Mouse (Mus musculus) WW6 (cell line): ENCODE results near the gene Uba1.

ENCODE experiments used
- DNase-seq: peaks from one replicate; pipeline ENCODE4 v3.0.0-alpha.2; 2013; ENCODE audit warnings: low read depth, low spot score

Uba1 gene

DNA sequence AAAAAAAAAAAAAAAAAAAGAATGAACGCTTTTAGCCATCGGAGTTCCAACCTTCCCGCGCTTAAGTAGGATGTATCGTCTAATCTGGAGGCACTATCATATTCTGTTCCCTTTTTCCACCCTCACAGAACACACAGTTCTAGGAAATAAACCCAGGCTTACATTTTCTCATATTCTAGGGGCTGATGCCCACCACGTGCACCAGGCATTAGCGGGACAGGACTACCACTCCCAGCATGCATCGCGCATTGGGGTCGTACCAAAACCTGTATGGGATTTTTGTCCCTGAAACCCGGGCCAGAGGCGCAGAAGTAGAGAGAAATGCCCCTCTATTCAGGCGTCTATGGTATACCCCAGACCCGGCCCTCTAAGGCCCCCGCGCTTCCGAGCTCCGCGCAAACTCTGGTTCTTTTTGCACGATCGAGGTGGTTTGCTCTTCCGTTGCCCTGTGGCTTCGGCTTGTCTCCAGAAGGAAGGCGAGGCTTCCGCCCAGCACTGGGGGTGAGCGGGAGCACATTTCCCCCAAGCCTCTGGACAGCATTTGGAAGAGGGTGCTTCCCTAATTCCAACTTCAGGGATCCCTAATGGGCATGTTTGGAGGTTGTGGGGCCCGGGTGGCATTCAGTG is at the start of gene Uba1:
Uba1 (plus strand) TSS at position 301 of the 627 bp plus-strand sequence.
- peak; percentile 56 for DNase-seq

DNA sequence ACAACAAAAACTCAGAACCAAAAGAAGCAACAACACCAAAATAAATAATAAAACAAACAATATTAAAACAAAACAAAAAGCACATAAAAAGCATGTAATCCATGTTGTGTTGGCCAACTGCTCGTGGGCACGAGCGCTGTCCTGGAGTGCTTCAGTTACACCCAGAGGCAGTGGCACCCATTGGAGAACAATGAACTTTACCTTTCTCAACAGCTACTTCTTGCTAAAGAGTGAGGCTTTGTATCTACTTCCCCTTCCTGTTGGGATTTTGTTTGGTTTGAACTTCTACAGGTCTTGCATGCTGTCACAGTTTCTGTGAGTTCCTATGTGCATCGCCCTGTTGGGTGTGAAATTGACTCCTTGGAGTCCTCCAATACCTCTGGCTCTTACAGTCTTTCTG is 49.6 kb upstream of the Uba1 start:
- DNase-seq = no peak

- no peak for DNase-seq
Observed at GRCm38 (mm10) chrX:20616861-20617175, 41.3 kb upstream of the Uba1 start.

- no peak for DNase-seq
Observed at GRCm38 (mm10) chrX:20617176-20617902, 40.8 kb upstream of the Uba1 start, which contains the start of the genes Rbm10 and Ndufb11. TSS of gene Rbm10 (plus strand) at chrX:20617503. TSS of gene Ndufb11 (minus strand) at chrX:20617619.

DNA sequence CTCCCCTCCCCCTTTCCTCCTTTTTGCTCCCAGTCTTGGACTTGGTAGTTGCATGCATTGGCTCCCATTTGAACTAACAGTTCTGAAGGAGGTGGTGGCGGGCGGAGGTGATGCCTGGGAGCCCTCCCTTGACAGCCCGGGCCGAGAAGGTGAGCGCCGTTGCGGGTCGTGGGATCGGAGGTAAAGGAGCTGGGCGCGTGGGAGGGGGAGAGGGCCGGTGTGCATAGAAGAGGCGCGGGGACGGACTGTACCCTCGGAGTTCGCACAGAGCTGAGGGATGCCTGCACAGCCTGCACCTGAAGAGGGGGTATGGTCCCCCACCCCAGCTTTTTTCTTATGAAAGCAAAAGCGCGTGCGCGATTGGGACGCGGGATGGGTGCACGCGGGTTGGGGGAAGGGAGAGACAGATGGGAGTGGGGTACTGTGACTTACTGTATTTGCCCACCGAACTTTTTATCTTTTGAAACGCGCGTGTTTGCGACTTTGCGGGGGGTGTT is 40.2 kb upstream of the Uba1 start:
- no peak for DNase-seq

DNA sequence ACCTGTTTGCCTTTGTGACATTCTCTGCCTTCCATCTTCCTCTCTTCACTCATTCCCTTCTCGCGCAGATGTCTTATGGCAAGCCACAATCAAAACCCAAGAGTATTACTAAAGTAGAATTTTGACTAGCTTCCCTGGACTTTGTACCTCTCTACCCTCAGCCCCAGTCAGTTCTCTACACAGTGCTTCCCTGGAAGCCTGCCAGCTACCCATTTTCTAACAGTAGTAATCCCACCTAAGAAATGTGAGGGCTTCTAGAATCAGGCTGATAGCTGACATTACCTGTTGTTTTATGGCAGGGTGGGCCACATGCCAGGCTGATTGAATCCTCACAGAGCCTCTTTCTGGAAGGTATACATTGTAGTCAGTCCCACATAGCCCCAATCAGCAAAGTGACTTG is 20.0 kb upstream of the Uba1 start:
- DNase-seq = no peak

GRCm38 (mm10) chrX:20644780-20645179 is 13.3 kb upstream of the Uba1 start:
- DNase-seq = no peak

DNA sequence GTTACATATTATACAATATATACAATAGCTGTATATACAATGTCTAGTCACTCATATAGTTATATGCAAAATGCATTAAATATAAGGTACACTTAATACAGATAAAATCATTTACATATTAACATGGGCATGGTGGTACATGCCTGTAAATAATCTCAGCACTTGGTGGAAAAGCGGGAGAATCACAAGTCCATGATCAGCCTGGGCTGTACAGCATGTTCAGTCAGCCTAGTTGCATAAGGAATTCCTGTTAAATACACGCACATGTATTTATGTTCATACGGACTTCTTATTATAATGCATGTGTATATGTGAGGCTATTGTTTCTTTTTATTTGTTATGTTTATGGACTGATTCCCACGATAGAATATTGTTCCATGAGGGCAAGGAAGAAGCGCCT is 533 bp upstream of the Uba1 start:
- DNase-seq = no peak

DNA sequence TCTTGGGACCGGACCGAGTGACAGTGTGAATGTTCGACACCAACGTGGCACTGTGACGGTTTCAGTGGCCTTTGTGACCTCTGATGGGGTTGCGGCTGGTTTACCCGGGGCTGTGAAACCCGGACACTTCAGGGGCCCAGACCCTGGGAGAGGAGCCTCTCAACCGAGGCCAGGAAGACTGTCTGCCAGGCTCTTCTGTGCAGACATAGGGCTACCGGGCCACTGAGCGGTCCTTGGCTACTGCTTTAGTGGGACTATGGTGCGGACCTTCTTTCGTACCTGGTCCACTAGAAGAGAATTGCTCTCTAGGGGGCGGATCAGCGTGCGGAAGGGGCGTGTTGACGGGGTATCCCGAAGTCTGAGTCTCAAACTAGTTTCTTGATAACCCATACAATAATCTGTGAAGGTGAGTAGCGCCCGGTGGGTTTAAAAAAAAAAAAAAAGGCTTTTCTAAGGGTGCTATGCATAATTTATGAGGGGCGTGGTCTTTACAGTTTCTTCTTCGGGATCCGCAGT is 823 bp downstream of the Uba1 start:
- peak; percentile 5 for DNase-seq

- DNase-seq = no peak
Observed at GRCm38 (mm10) chrX:20662317-20662715, 4.2 kb downstream of the Uba1 start.

DNA sequence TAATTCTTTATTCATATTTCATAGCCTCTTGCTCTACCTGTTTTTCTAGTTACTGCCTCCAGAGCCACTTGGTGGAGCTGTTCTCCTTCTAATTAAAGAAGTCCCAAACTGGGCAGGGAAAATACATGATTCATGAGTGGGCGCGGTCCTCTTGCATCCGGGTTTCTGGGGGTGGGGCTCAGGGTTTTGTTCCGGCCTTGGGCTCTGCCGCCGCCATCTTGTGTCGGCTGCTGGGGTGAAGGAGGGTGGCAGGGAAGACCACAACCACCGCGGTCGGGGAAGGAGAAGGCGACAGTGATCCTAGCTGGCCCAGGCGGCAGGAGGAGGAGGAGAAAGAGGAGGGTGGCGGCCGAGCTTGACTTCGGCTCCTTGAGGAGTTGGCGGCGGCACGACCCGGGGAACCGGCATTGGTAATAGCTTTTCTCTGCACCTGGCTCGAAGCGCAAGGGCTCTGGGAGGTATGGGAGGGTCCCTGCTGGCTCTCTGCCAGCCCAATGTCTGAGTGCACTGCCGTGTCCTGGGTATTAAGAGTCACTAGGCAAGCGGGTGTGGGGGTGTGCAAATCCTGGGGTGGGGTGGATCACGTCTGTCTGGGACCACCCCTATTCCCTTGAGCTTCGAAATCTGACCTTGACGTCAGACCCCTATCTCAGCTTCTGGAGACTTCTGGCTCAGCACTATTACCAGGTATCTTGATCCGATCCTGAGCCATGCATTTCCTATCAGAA is 4.8 kb downstream of the Uba1 start:
- DNase-seq = peak; percentile 53

- DNase-seq = no peak
Observed at GRCm38 (mm10) chrX:20663444-20663790, 5.3 kb downstream of the Uba1 start.

GRCm38 (mm10) chrX:20687519-20688067 is 29.5 kb downstream of the Uba1 start, which contains the start of gene Cdk16:
TSS of gene Cdk16 (plus strand) at chrX:20687954.
- peak; percentile 70 for DNase-seq

DNA sequence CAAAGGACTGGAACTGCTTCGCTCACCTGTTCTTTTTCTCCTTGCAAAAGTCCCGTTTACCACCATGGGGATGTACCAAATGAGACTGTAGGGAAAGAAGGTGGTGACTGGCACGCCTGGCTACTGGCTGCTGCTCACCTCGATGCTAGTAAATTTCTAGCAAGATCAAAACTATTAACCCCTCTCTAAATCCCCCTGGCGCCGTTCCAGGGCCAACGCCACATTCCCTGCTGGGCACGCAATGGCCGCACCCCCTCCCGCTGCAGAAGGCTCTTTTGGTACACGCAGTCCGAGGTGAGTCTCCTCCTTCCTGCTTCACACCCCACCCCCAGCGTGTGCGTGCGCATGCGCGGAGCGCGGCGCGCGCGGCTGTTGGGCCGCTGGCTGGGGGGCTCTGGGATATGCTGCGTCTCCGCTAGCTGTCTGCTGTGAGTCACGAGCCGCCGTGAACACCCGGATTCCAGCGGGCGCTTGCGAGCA is 30.0 kb downstream of the Uba1 start:
- peak; percentile 61 for DNase-seq

DNA sequence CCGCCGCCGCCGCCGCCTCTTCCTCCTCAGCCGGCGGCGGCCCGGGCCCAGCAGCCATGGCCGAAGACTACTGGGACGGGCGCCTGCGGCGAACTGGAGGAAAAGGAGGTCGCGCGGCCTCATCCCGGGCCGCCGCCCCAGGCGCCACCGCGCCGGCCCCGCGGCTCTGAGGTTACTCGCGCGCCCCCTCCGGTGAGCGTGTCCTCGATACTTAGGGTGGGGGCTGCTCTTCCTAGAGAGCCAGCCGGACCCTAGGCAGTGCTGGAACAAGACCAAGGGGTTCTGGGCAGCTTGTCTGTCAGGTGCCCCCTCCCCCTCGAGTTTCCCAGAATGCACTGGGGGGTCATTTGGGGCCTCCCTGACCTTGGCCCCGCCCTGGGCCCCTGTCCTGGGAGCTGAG is 30.5 kb downstream of the Uba1 start:
- DNase-seq = no peak

DNA sequence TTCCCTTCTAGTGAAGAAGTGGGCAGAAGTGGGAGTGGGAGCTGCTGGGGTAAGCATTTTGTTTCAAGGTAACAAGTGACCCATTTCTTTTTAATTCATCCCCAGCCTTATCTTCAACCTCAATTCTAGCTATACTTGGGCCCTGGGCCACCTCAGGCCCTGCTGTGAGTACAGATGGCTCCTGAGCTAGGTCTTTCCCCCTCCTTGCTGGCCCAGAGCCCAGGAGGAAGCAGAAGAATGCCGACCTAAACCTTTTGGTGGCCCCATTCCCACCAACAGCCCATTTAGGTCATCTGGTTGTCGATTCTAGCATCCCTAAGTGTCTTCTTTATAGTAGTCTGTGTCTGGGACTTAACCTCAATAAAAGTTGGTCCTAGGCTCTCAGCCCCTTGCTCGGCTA is 33.4 kb downstream of the Uba1 start:
- DNase-seq = no peak

- DNase-seq = no peak
Observed at GRCm38 (mm10) chrX:20692616-20693015, 34.5 kb downstream of the Uba1 start.

- no peak for DNase-seq
Observed at GRCm38 (mm10) chrX:20695842-20696241, 37.7 kb downstream of the Uba1 start.

GRCm38 (mm10) chrX:20703741-20704290 is 45.7 kb downstream of the Uba1 start, which contains the start of gene Usp11:
TSS of gene Usp11 (plus strand) at chrX:20703906.
- no peak for DNase-seq

- DNase-seq = peak; percentile 65
Observed at GRCm38 (mm10) chrX:20704295-20705082, 46.4 kb downstream of the Uba1 start.

- no peak for DNase-seq
Observed at GRCm38 (mm10) chrX:20705083-20705402, 46.9 kb downstream of the Uba1 start.
